Mouse (Mus musculus): ENCODE results near the gene Rab8b. TPM values are rescaled to one million over a fixed set of nuclear protein-coding genes. Genes with fewer than 3 reads are reported as not detected.

Gene Rab8b
- polyA plus RNA-seq, 1 experiment from 2014 or later, result 34.8 TPM

GRCm38 (mm10) chr9:66862202-66862601 is 57.3 kb downstream of the Rab8b start:
- H3K9ac ChIP-seq (replicated peaks), result no peak overlapping the region
- H3K4me2 ChIP-seq (replicated peaks), result no peak overlapping the region
- peaks cover 28% of the 10 kb centered on the region for H3K4me1 ChIP-seq
- no peaks in the 10 kb centered on the region for H3K27me3 ChIP-seq
- 95% methylated on average over 4 of the region's 4 CpGs for WGBS
- no peak overlapping the region for H3K4me3 ChIP-seq
- peaks cover 19% of the 10 kb centered on the region for H3K36me3 ChIP-seq
- H3K9me3 ChIP-seq, result no peaks in the 10 kb centered on the region
- no peak for ATAC-seq (ENCODE audit: low FRiP score, low read depth)
- no peak overlapping the region for H3K27ac ChIP-seq (replicated peaks)

DNA sequence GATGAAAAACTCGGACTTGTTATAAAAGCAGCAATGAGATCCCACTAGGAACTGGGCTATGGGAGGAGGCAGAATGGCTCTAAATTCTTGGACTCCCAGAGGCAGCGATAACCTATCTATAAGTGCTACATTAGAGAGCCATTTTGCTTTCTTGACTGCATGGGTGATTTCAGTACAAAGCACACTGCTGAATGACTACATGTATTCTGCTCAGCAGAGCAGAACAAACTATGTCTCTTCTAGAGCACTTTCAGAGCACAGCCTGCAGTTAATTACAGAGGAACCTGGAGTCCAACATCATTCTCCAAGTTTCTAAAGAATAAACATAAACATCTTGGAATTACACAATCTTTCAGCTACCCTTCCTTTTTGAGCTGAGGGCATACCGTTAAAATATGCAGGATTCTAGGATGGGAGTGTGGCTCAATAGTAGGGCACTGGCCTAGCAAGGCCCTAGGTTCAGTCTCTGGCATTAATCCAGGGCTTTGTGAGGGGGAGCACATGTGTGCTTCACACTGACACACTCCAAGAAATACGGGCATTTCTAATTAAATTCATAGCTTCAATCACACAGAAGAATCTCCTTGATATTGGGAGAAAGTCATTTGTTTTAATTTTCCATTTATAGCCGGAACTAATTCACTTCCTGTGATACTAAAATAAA is 58.3 kb downstream of the Rab8b start:
- Histone ChIP-seq H3K4me1 (peaks cover 28% of the 10 kb centered on the region), H3K27ac (replicated peaks) (no peak overlapping the region), H3K4me3 (no peak overlapping the region), H3K9me3 (no peaks in the 10 kb centered on the region), H3K27me3 (no peaks in the 10 kb centered on the region), H3K36me3 (peaks cover 19% of the 10 kb centered on the region), H3K4me2 (replicated peaks) (no peak overlapping the region), H3K9ac (replicated peaks) (no peak overlapping the region)
- WGBS, result 68% methylated on average over 5 of the region's 5 CpGs
- no peak for ATAC-seq (ENCODE audit: low FRiP score, low read depth)

- Histone ChIP-seq H3K9me3 (no peaks in the 10 kb centered on the region), H3K36me3 (peaks cover 19% of the 10 kb centered on the region), H3K27ac (replicated peaks) (no peak overlapping the region), H3K27me3 (no peaks in the 10 kb centered on the region), H3K4me3 (no peak overlapping the region), H3K9ac (replicated peaks) (no peak overlapping the region), H3K4me1 (peaks cover 23% of the 10 kb centered on the region), H3K4me2 (replicated peaks) (no peak overlapping the region)
- WGBS, result 92% methylated on average over 5 of the region's 5 CpGs
- no peak for ATAC-seq (ENCODE audit: low FRiP score, low read depth)
Measured at GRCm38 (mm10) chr9:66859523-66859922, 60.0 kb downstream of the Rab8b start.

DNA sequence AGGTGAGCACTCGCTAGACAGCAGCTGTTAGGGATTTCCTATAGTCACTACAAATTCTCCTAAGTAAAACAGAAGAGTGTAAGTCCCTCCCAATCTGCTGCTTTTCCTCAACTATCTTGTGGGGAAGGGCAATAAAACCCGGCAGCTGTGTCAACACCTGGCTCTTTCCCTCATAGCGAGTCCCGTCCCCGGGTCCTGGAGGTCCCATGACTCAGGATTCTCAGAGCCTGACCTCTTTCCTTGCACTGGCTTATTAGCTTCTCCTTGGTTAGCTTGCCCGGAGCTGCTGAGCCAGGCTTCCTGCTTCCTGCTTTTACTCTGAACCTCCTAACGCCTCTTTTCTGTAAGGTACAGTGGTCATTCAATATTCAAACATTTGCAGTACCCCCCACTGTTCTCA is 63.6 kb downstream of the Rab8b start:
- no peak overlapping the region for H3K27ac ChIP-seq (replicated peaks)
- peaks cover 12% of the 10 kb centered on the region for H3K36me3 ChIP-seq
- WGBS, result 72% methylated on average over 7 of the region's 7 CpGs
- no peaks in the 10 kb centered on the region for H3K27me3 ChIP-seq
- H3K9me3 ChIP-seq, result no peaks in the 10 kb centered on the region
- peaks cover 8% of the 10 kb centered on the region for H3K4me1 ChIP-seq
- H3K4me2 ChIP-seq (replicated peaks), result no peak overlapping the region
- H3K9ac ChIP-seq (replicated peaks), result no peak overlapping the region
- H3K4me3 ChIP-seq, result no peak overlapping the region
- ATAC-seq (ENCODE audit: low FRiP score, low read depth), result no peak

DNA sequence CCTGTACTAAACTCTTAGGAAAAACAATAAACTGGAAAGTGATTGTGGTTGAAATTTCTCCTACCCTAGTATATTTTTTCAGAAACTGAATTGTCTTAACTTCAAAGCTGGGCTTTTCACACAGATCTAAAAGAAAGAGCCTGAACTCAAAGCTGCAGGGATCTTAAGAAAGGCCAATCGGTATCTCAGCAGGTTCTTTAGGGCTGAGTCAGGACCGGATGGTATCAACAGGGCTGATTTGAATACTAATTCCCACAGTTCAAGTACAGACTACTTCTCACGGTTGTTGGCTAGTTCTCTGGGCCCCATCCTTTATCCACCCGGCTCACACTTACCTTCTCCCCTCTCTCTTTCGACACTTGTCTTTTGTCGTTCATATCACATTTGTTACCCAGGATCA is 66.9 kb downstream of the Rab8b start:
- H3K27me3 ChIP-seq, result no peaks in the 10 kb centered on the region
- H3K4me1 ChIP-seq, result peaks cover 6% of the 10 kb centered on the region; the same call in 1 of the 2 replicates
- H3K27ac ChIP-seq (replicated peaks), result no peak overlapping the region
- no peak for ATAC-seq (ENCODE audit: low FRiP score, low read depth)
- H3K36me3 ChIP-seq, result no peaks in the 10 kb centered on the region
- H3K9ac ChIP-seq (replicated peaks), result no peak overlapping the region
- 34% methylated on average over 6 of the region's 6 CpGs for WGBS
- H3K4me3 ChIP-seq, result no peak overlapping the region
- no peak overlapping the region for H3K4me2 ChIP-seq (replicated peaks)
- no peaks in the 10 kb centered on the region for H3K9me3 ChIP-seq

GRCm38 (mm10) chr9:66850966-66851365 is 68.5 kb downstream of the Rab8b start:
- peaks cover 6% of the 10 kb centered on the region; the same call in 1 of the 2 replicates for H3K4me1 ChIP-seq
- H3K4me2 ChIP-seq (replicated peaks), result no peak overlapping the region
- no peak for ATAC-seq (ENCODE audit: low FRiP score, low read depth)
- 93% methylated on average over 5 of the region's 5 CpGs for WGBS
- H3K27ac ChIP-seq (replicated peaks), result no peak overlapping the region
- no peaks in the 10 kb centered on the region for H3K9me3 ChIP-seq
- no peak overlapping the region for H3K9ac ChIP-seq (replicated peaks)
- no peak overlapping the region for H3K4me3 ChIP-seq
- no peaks in the 10 kb centered on the region for H3K27me3 ChIP-seq
- H3K36me3 ChIP-seq, result peaks cover 8% of the 10 kb centered on the region; the same call in 1 of the 2 replicates

DNA sequence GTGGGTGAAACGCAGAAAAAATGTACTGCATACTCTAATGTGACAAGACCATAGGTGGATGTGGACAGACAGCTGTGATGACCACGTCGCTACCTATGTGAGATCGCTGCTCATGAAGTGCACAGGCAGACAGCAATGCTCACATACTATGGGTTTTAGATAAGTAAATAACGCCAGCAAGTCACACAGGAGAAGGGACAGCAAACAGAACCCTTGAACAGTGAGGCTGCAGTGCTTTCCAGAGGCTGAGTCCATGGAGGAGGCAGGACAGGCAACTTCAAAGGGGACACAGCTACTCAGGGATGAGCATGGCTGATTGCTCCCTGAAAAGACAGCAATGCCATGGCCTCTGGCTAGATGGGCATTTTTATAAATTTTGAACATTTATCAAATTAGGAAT is 72.7 kb downstream of the Rab8b start:
- Histone ChIP-seq H3K27me3 (no peaks in the 10 kb centered on the region), H3K9ac (replicated peaks) (no peak overlapping the region), H3K9me3 (no peaks in the 10 kb centered on the region), H3K4me3 (no peak overlapping the region), H3K4me1 (0 out of 2 replicates have a peak, but pooled peaks cover 3% of the 10 kb centered on the region), H3K36me3 (peaks cover 8% of the 10 kb centered on the region; the same call in 1 of the 2 replicates), H3K27ac (replicated peaks) (no peak overlapping the region), H3K4me2 (replicated peaks) (no peak overlapping the region)
- ATAC-seq (ENCODE audit: low FRiP score, low read depth), result no peak
- 95% methylated on average over 5 of the region's 5 CpGs for WGBS

DNA sequence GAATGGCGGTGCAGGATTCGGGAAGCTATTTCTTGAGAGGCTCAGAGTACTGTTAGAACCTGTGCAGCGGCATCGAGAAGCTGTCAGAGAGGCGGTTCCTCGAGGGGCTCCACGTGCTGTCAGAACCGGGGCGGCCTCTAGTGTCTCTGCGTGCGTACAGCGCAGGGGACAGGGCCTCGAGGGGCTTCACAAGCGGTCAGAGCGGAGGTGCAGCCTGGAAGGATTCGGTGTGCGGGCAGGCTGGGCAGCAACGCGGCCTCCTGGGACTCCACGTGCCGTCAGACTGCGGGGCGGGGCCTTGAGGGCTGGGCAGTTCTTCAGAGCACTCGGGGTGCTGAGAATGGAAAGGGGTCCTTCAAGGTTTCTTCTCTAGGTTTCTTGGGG is 84.4 kb downstream of the Rab8b start:
- Histone ChIP-seq H3K36me3 (no peaks in the 10 kb centered on the region), H3K4me2 (replicated peaks) (peak overlapping the region; percentile 92), H3K4me1 (peaks cover 11% of the 10 kb centered on the region), H3K27ac (replicated peaks) (no peak overlapping the region), H3K4me3 (peak overlapping the region; percentile 60), H3K9ac (replicated peaks) (peak overlapping the region; percentile 43), H3K9me3 (no peaks in the 10 kb centered on the region), H3K27me3 (peaks cover 29% of the 10 kb centered on the region)
- peak; percentile 85 for ATAC-seq (ENCODE audit: low FRiP score, low read depth)
- WGBS, result under 1% methylated on average over 24 of the region's 24 CpGs

DNA sequence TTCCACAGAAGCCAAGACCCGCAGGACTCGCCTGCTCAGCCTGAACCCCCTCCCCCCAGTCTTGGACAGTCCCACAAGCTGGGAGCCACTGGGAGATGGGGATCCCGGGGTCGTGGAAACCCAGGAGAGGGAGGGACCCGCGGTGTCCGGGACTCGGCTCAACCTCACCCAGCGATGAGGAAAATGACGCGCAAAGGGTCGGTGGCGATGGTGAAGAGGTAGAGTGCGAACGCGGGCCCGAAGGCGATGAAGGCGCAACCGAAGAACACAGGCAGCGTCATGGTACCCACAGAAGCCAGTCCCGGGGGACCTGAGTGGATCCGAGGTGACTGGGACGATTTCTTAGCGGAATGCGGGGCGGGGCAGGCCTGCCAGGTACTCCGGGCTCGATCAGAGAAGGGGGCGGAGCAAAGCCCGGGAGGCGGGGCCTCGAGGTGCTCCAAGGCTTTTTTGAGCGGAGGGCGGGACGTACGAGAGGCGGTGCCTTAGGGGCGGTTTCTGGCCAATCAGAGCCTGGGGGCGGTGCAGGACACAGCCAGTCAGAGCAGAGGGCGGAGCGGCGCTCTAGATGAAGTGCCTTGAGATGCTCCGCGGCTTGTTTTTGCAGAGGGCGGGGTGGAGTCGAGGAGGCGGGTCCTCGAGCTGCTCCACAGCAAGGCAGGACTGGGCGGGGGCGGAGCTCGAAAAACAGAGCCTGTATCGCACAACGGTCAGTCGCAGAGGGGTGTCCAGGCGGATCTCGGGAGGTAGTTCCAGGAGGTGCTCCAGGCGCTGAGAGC is 85.0 kb downstream of the Rab8b start, which contains the start of gene Aph1c:
Aph1c (minus strand) TSS at position 409 of the 779 bp plus-strand sequence.
- Histone ChIP-seq H3K9me3 (no peaks in the 10 kb centered on the region), H3K27ac (replicated peaks) (no peak within 1 kb of the TSS), H3K36me3 (no peaks in the 10 kb centered on the region), H3K4me1 (peaks cover 11% of the 10 kb centered on the region), H3K4me3 (peak within 1 kb of the TSS; percentile 60), H3K4me2 (replicated peaks) (peak within 1 kb of the TSS; percentile 92), H3K27me3 (peaks cover 29% of the 10 kb centered on the region), H3K9ac (replicated peaks) (peak within 1 kb of the TSS; percentile 43)
- under 1% methylated on average over 58 of the region's 58 CpGs for WGBS
- ATAC-seq (ENCODE audit: low FRiP score, low read depth), result peak; percentile 100

DNA sequence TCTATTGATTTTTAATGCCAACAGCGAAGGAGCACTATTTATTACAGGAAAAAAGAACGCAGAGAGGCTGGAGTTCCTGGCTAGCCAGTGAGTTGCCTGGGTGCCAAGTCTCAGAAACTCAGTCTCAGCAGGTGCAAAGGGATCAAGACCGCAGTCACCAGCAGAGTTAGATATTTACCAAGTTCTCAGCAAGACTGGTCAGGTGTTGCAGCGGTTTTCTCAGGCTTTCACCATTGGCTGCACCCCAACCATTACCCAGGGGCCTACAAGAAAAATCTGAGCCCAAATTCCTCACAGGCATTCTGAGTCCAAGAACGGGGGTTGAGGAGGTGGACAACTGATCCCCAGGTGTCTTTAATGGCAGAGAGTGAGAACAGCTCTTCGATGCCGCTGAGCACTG is 85.6 kb downstream of the Rab8b start:
- peak overlapping the region; percentile 92 for H3K4me2 ChIP-seq (replicated peaks)
- peaks cover 11% of the 10 kb centered on the region for H3K4me1 ChIP-seq
- 18% methylated on average over 7 of the region's 7 CpGs for WGBS
- H3K9me3 ChIP-seq, result no peaks in the 10 kb centered on the region
- H3K9ac ChIP-seq (replicated peaks), result peak overlapping the region; percentile 42; the same call in 1 of the 2 replicates
- no peak for ATAC-seq (ENCODE audit: low FRiP score, low read depth)
- H3K36me3 ChIP-seq, result no peaks in the 10 kb centered on the region
- H3K27ac ChIP-seq (replicated peaks), result no peak overlapping the region
- H3K4me3 ChIP-seq, result peak overlapping the region; percentile 60
- peaks cover 29% of the 10 kb centered on the region for H3K27me3 ChIP-seq

- no peak overlapping the region for H3K27ac ChIP-seq (replicated peaks)
- no peak for ATAC-seq (ENCODE audit: low FRiP score, low read depth)
- H3K9ac ChIP-seq (replicated peaks), result no peak overlapping the region
- H3K36me3 ChIP-seq, result no peaks in the 10 kb centered on the region
- H3K4me3 ChIP-seq, result no peak overlapping the region
- H3K27me3 ChIP-seq, result peaks cover 29% of the 10 kb centered on the region
- 78% methylated on average over 3 of the region's 4 CpGs for WGBS
- peaks cover 11% of the 10 kb centered on the region for H3K4me1 ChIP-seq
- no peak overlapping the region for H3K4me2 ChIP-seq (replicated peaks)
- H3K9me3 ChIP-seq, result no peaks in the 10 kb centered on the region
Measured at GRCm38 (mm10) chr9:66832366-66832908, 87.0 kb downstream of the Rab8b start.

DNA sequence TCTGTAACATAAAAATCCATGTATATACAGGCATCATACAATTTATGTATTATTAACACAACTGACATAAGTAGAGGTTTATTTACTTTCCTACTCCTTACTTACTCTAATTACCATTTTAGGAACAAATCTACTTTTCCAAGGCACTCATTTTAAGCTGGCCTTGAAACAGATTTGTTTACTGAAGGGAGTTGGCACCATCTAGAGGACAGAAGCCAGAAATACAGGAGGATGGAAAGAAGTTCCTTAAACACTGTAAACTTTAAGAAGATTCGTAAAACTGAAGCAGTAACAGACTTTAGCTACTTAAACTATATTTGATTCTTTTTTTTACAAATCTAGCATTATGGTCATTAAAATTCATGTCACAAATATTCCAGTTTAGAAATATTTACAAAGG is 93.5 kb downstream of the Rab8b start:
- Histone ChIP-seq H3K4me2 (replicated peaks) (no peak overlapping the region), H3K9ac (replicated peaks) (no peak overlapping the region), H3K4me3 (no peak overlapping the region), H3K27me3 (no peaks in the 10 kb centered on the region), H3K36me3 (no peaks in the 10 kb centered on the region), H3K27ac (replicated peaks) (no peak overlapping the region), H3K4me1 (no peaks in the 10 kb centered on the region), H3K9me3 (no peaks in the 10 kb centered on the region)
- WGBS, result 51% methylated on average over 1 of the region's 1 CpGs
- ATAC-seq (ENCODE audit: low FRiP score, low read depth), result no peak
